Mouse (Mus musculus): ENCODE results near the gene Ythdc1. TPM values are rescaled to one million over a fixed set of nuclear protein-coding genes. Genes with fewer than 3 reads are reported as not detected.

The Ythdc1 gene
- polyA plus RNA-seq (2012; rRNA removed), result 59.8 and 60.0 TPM in 2 replicates

DNA sequence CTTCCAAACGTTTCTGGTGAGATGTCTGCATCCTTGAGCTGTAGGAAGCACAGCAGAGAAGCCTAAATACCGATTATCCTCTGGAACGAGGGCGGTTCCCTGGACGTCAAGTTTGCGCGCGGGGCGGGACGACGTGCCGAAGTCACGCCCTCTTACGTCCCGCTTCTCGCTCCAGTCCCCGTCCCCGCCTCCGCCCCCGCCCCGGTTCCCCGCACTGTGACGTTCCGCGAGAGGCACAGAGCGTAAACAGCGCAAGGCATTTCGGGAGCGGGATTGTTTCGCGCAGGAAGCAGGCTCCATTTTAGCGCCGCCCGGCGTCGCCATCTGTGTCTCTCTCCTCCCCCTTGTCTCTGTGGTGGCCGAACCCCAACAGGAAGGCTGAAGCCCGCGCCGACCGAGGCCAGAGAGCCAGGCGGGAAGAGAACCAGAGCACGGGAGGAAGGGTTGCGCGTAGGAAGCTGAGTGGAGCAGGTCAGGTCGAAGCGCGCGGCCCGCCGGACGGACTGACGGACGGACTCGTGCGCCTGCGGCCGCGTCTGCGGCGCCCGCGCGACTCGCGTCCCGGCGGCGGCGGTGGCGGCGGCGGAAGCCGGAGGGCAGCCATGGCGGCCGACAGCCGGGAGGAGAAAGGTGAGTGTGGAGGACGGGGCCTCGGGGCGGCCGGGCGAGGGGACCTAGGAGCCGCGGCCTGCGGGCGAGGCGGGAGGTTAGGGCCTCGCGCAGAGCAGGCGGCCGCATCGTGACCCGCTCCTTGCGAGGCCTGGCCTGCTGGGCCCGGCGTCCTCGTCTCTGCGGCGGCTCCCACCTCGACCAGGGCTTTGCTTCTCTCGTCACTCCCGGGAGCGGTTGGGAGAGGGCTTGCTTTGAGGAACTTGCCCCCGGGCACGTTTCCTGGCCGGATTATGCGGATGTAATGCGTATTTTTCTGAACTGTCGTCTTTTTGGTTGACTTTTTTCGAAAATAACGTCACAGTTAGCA, at the start of gene Ythdc1:
Gene Ythdc1, plus strand, starts transcription at position 260 of the 979 bp plus-strand sequence.

Other genes with a start within 250 kb of the Ythdc1 start
- gene Tmprss11f, start 171.8 kb upstream of the Ythdc1 start, polyA plus RNA-seq (2012; rRNA removed), result 0.16 TPM in 1 of 2 replicates, not detected in the other
- 0.01 TPM in 1 of 2 replicates, not detected in the other for gene Tmprss11b, start 127.9 kb upstream of the Ythdc1 start, polyA plus RNA-seq (2012; rRNA removed)
- gene Tmprss11e, start 58.4 kb upstream of the Ythdc1 start, polyA plus RNA-seq (2012; rRNA removed), result 0.04 TPM in 1 of 2 replicates, not detected in the other
- gene Ugt2b34, start 102.7 kb downstream of the Ythdc1 start, polyA plus RNA-seq (2012; rRNA removed), result not detected in 2 replicates
- not detected in 2 replicates for gene Ugt2b1, start 122.3 kb downstream of the Ythdc1 start, polyA plus RNA-seq (2012; rRNA removed)
- gene Ugt2b35, start 196.6 kb downstream of the Ythdc1 start, polyA plus RNA-seq (2012; rRNA removed), result not detected in 2 replicates